Mouse (Mus musculus): ENCODE results near the gene Plcd4.

Gene Plcd4

DNA sequence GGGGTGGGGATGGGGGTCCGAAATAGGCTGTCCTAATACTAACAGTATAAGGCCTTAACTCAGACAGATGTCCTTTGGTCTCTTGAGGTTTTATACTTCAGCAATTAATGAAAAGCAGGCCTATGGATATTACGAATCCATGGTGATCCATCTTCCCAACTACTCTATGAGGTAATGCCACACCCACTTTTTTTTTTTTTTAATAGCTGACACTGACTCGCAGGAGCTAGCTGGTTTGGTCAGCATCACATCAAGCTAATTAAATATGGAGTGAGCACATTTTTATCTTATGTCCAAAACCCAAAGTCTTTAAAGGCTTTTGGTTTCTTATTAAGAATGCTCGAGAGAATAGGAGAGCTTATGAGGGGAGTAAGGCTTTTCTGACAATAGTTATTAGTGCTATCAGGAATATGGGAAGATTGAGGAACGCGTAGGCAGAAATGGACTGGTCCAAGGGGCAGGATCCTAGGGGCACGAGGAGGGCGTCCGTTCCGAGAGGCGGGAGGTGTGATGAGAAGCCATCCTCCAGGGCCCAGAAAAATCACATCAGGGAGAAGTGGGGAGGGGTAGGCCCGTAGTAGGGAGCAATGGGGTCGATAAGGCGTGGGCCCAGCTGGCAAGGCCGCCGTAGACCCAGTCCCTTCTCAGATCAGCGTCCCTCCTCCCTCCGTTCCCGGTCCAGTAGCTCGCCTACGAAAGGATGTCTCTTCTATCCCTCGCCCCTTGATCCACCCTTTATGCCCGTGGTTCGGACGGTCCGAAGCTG, 58.0 kb downstream of the Plcd4 start:
- DNase-seq (ENCODE audit: inconsistent ontology term) = no peak

DNA sequence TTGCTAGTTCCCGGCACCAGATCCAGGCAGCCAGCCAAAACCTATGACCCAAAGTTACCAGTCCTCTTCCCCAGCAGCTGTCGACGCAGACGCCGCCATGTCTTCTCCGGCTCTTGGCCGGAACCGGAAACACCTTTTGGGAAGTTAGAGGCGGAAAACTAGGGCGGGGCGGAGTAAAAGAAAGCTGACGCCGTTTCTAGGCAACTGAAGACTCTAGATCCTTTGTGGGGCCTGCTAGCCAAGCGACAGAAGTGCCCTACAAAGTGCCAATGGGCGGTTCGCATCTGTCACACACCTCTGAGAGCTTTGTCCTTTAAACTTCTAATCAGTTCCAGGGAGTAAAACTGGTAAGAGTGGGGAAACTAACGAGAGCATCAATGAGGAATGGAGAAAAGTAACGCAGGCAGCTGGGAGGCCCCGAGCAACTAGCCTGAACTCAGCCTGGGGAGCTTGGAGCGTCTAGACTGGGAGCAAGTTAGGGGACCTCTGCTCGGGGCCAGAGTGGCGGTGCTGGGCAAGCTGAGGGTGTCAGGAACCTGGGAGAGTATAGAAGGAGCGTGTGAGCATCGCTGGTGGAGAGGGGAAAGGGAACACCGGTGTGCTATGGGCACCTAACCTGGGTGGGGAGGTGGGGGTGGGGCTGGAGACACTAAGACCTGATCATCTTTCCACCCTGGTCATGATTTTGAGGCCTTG, 58.7 kb downstream of the Plcd4 start, which contains the start of the genes Rnf25 and Stk36:
TSS of gene Rnf25 (minus strand) at position 131 of the 696 bp plus-strand sequence.
TSS of gene Stk36 (plus strand) at position 179 of the 696 bp plus-strand sequence.
- DNase-seq (ENCODE audit: inconsistent ontology term) = peak; percentile 87

All from Muller cell, postnatal 12 days (primary cell).